Mouse (Mus musculus) neural tube, embryonic 15.5 days (tissue): ENCODE measurements around the gene Tmem254c. TPM values are rescaled to one million over a fixed set of nuclear protein-coding genes. Genes with fewer than 3 reads are reported as not detected.
"Not testable (repeated sequence)": the region's sequence is repeated elsewhere in the genome, so short reads cannot be mapped to it uniquely, and the experiment has no call there.

Experiments used
- ATAC-seq: fragments of 200-750 bp; cut with Nextera tagmentation; 2 replicates; pipeline ENCODE4 v1.8.0; 2017; ENCODE audit warnings: mild to moderate bottlenecking, moderate TSS enrichment, moderate library complexity; ENCODE audit not compliant: low FRiP score
- H3K27ac ChIP-seq: fragments of 300-500 bp; sonication (generic); replicated peaks from 2 replicates; pipeline ENCODE4 v1.5.1; 2015; ENCODE audit warnings: mild to moderate bottlenecking, inconsistent platforms
- H3K27me3 ChIP-seq: fragments of 300-500 bp; sonication (generic); replicated peaks from 2 replicates; pipeline ENCODE4 v1.6.1; 2015; ENCODE audit warnings: inconsistent platforms
- H3K36me3 ChIP-seq: fragments of 300-500 bp; sonication (generic); 2 replicates; pipeline ENCODE4 v1.6.1; 2015; ENCODE audit warnings: inconsistent platforms
- H3K4me1 ChIP-seq: fragments of 300-500 bp; sonication (generic); 2 replicates; pipeline ENCODE4 v1.6.1; 2015; ENCODE audit warnings: inconsistent platforms
- H3K4me2 ChIP-seq: fragments of 300-500 bp; sonication (generic); 2 replicates; pipeline ENCODE4 v1.6.1; 2015; ENCODE audit warnings: inconsistent platforms, mild to moderate bottlenecking, moderate library complexity
- H3K4me3 ChIP-seq: fragments of 300-500 bp; sonication (generic); replicated peaks from 2 replicates; pipeline ENCODE4 v1.5.1; 2015; ENCODE audit warnings: mild to moderate bottlenecking, inconsistent platforms
- H3K9ac ChIP-seq: fragments of 300-500 bp; sonication (generic); replicated peaks from 2 replicates; pipeline ENCODE4 v1.6.1; 2015; ENCODE audit warnings: mild to moderate bottlenecking, inconsistent platforms
- H3K9me3 ChIP-seq: fragments of 300-500 bp; sonication (generic); replicated peaks from 2 replicates; pipeline ENCODE4 v1.6.1; 2016; ENCODE audit warnings: inconsistent platforms
- WGBS: fragments of 180-500 bp; shearing (Covaris S2); methylation state at CpG from one replicate; pipeline ENCODE4 v1.1.7; 2015; ENCODE audit warnings: mixed read lengths; 5-methylcytosine and 5-hydroxymethylcytosine counted together
- polyA plus RNA-seq: library from polyadenylated mRNA; unstranded; fragments of >200 nt; fragmentation: Nextera tagmentation; extraction: Ambion mirVana; gene quantifications from 2 replicates; pipeline ENCODE4 v1.2.1, GENCODE M21; 2015

Gene Tmem254c
- polyA plus RNA-seq = 26.7 and 28.3 TPM in 2 replicates

DNA sequence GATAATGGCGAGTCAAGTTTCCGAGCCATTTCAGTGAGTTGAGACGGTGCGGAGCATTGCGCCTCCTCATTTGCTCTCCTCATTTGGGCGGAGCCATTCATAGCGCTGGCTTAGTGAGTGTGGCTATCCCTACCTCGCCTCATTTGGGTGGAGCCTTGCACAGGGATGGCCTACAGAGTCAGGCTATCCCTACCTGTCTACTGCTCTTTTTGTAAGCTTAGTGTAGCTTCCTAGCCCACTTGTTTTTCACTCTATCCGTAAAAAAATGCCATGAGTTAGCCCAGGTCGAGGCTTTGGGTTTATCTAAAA, at the start of gene Tmem254c:
TSS of gene Tmem254c (minus strand) at position 31 of the 309 bp plus-strand sequence.
- not testable (repeated sequence) for H3K4me2 ChIP-seq, H3K36me3 ChIP-seq, H3K27me3 ChIP-seq, H3K4me3 ChIP-seq, H3K27ac ChIP-seq, H3K4me1 ChIP-seq, H3K9ac ChIP-seq, H3K9me3 ChIP-seq
- ATAC-seq = peak; percentile 89
- WGBS = no CpG with 5 or more reads among the region's 10 CpGs

DNA sequence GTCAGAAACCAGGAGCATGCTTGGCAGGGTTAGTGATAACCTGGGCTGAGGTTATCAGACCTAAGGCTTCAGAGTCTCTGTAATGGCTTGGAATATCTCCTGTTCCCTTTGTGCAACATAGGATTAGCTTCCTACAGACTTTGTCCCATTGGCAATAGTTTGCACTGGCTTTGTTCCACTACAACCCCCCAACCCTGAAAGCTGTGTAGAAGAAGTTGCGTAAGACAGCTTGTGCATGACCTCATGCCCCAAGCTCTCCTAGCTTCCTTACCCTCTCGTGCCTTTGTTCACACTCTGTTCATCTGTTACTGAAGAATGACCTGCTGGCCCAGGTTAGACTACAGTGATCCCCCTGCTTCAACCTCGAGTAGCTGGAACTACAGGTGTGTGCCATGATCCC, 30.5 kb upstream of the Tmem254c start:
- not testable (repeated sequence) for H3K27ac ChIP-seq, H3K9ac ChIP-seq, H3K4me1 ChIP-seq, ATAC-seq, H3K9me3 ChIP-seq, H3K4me3 ChIP-seq, H3K27me3 ChIP-seq, H3K4me2 ChIP-seq, H3K36me3 ChIP-seq
- no CpG with 5 or more reads among the region's 3 CpGs for WGBS

GRCm38 (mm10) chr14:26081997-26082396, 14.8 kb upstream of the Tmem254c start, which contains the start of gene Cphx3:
Gene Cphx3, plus strand, starts transcription at chr14:26082297.
- not testable (repeated sequence) for H3K4me1 ChIP-seq, H3K27me3 ChIP-seq, H3K4me3 ChIP-seq, H3K9ac ChIP-seq, H3K9me3 ChIP-seq, H3K36me3 ChIP-seq, H3K4me2 ChIP-seq, H3K27ac ChIP-seq, ATAC-seq
- WGBS = no CpG with 5 or more reads among the region's 1 CpGs

DNA sequence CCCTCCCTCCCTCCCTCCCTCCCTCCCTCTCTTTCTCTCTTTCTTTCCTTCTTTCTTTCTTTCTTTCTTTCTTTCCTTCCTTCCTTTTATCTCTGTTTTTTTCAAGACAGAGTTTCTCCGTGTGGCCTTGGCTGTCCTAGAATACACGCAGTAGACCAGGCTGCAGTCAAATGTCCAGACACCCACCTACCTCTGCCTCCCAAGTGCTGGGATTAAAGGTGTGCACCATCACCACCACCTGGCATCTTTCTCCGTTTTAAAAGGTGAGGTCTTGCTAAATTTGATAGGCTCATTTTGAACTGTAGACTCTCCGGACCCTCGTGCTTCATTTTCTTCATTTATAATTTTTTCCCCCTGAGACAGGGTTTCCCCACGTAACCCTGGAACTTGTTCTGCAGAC, 14.1 kb upstream of the Tmem254c start, which contains the start of gene Cphx2:
TSS of gene Cphx2 (plus strand) at position 301 of the 400 bp plus-strand sequence.
- no CpG with 5 or more reads among the region's 6 CpGs for WGBS
- H3K27me3 ChIP-seq, H3K9ac ChIP-seq: not testable (repeated sequence)

GRCm38 (mm10) chr14:26076620-26077390, 9.7 kb upstream of the Tmem254c start:
- H3K36me3 ChIP-seq, H3K27me3 ChIP-seq, H3K27ac ChIP-seq, H3K9me3 ChIP-seq, H3K4me3 ChIP-seq, ATAC-seq, H3K9ac ChIP-seq, H3K4me1 ChIP-seq, H3K4me2 ChIP-seq: not testable (repeated sequence)
- WGBS = no CpG with 5 or more reads among the region's 5 CpGs

More for the DNA sequence above, 14.1 kb upstream of the Tmem254c start, which contains the start of gene Cphx2:
- not testable (repeated sequence) for H3K4me1 ChIP-seq, H3K4me3 ChIP-seq, H3K9me3 ChIP-seq, H3K36me3 ChIP-seq, H3K4me2 ChIP-seq, H3K27ac ChIP-seq, ATAC-seq

DNA sequence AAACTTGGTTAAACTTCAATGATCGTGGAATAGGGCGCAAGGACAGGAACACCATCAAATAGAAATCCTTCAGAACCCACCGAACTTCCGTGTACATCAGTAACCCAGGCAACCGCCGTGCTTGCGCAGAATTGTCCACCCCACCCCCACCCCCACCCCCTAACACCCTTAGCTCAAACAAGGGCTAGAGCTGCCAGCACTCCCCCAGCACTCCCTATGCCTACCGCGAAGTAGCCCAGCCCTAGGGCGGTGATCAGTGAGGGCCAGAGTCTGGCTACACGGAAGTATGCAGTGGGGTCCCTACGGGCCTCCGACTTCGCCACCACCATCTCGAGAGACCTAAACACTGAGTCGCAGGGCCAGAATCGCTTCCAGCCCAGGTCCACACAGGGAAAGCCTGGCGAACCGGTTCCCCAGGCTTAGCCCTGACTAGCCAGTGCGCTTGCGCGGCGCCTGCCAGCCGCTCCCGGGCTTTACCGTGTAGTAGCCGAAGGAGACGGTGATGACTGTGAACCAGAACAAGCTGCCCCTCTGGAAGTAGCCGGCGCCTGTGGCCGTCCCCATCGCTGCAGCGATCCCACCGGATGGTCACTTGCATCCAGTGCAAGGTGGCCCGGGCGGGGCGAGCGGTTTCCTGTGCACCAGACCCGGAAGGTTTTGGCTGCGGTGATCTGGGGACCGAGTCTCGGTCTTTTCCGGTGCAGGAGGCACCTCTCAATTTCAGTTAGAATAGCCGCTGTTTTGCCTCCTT, 406 bp downstream of the Tmem254c start:
- ATAC-seq = peak; percentile 90
- H3K9me3 ChIP-seq = not testable (repeated sequence)

GRCm38 (mm10) chr14:26059362-26059761, 7.8 kb downstream of the Tmem254c start:
- H3K9ac ChIP-seq, H3K4me1 ChIP-seq, H3K9me3 ChIP-seq, H3K4me3 ChIP-seq, H3K27me3 ChIP-seq, H3K27ac ChIP-seq, H3K36me3 ChIP-seq, H3K4me2 ChIP-seq, ATAC-seq: not testable (repeated sequence)
- no CpG with 5 or more reads among the region's 6 CpGs for WGBS

More for the DNA sequence above, 406 bp downstream of the Tmem254c start:
- no CpG with 5 or more reads among the region's 44 CpGs for WGBS
- H3K9ac ChIP-seq, H3K4me2 ChIP-seq, H3K36me3 ChIP-seq, H3K27me3 ChIP-seq, H3K4me1 ChIP-seq, H3K4me3 ChIP-seq, H3K27ac ChIP-seq: not testable (repeated sequence)

DNA sequence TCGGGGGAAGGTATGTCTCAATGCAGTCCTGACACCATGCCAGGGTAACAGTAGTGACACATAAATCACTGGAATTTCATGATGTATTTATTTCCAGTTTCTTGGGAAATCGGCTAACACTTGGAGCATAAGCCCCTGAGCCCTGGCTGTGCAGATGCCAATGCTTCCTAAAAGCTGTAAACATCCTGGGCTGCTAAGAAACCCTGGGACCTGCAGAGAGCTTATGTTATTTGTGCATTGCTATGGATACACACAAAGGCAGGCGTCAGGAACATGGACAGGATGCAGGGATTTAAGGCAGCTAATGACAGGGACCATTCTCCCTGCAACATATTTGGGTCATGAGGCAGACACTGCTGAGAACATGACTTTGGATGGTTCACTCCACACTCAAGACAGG, 9.0 kb downstream of the Tmem254c start:
- not testable (repeated sequence) for H3K9me3 ChIP-seq, H3K4me1 ChIP-seq, H3K36me3 ChIP-seq, ATAC-seq, H3K4me2 ChIP-seq, H3K27ac ChIP-seq, H3K4me3 ChIP-seq, H3K27me3 ChIP-seq, H3K9ac ChIP-seq
- no CpG with 5 or more reads among the region's 3 CpGs for WGBS

DNA sequence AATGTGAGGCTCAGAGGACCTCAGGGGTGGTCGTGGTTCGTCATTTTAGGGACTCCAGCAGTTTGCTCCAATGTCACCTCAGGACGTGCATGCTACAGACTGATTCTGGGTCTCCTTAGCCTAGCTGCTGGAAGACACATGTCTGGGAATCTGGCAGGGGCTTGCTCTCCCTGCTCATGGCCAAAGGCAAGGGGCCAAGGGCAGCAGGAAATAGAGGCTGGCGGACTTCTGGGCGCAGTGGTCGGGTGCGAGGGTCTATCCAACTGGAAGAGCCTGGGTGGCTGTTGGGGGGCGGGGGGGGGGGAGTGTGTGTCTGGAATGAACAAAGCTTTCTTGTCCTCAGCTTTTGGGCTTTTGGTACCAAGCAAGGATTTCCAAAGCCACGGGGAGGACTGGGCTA, 18.4 kb downstream of the Tmem254c start:
- not testable (repeated sequence) for H3K9me3 ChIP-seq, H3K4me1 ChIP-seq, H3K4me2 ChIP-seq, ATAC-seq, H3K27me3 ChIP-seq, H3K36me3 ChIP-seq, H3K4me3 ChIP-seq, H3K9ac ChIP-seq, H3K27ac ChIP-seq
- no CpG with 5 or more reads among the region's 9 CpGs for whole genome bisulfite sequencing

DNA sequence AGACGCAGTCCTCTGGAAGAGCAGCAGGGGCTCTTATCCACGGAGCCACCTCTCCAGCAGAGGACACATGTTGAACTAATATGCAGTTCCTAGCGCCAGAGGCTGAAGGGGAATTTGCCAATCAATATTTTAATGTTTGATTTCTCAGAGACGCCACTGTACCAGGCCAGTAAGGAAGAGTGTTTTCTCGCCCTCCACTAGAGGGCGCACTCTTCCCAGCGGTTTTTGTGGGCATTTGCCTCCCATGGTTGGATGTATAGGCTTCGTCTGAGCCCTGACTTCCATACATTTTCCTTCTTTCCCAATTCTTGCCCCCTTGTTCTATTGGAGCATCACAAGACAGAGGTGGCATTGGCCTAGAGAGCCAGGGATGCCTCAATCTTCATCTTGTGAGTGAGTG, 20.1 kb downstream of the Tmem254c start:
- not testable (repeated sequence) for H3K4me3 ChIP-seq, H3K27ac ChIP-seq, H3K27me3 ChIP-seq, H3K4me1 ChIP-seq, H3K36me3 ChIP-seq, H3K4me2 ChIP-seq, H3K9me3 ChIP-seq, ATAC-seq, H3K9ac ChIP-seq
- no CpG with 5 or more reads among the region's 8 CpGs for WGBS

GRCm38 (mm10) chr14:26045007-26045406, 22.1 kb downstream of the Tmem254c start:
- no CpG with 5 or more reads among the region's 5 CpGs for WGBS
- not testable (repeated sequence) for H3K27me3 ChIP-seq, H3K9ac ChIP-seq, H3K4me2 ChIP-seq, H3K4me3 ChIP-seq, ATAC-seq, H3K36me3 ChIP-seq, H3K9me3 ChIP-seq, H3K27ac ChIP-seq, H3K4me1 ChIP-seq

DNA sequence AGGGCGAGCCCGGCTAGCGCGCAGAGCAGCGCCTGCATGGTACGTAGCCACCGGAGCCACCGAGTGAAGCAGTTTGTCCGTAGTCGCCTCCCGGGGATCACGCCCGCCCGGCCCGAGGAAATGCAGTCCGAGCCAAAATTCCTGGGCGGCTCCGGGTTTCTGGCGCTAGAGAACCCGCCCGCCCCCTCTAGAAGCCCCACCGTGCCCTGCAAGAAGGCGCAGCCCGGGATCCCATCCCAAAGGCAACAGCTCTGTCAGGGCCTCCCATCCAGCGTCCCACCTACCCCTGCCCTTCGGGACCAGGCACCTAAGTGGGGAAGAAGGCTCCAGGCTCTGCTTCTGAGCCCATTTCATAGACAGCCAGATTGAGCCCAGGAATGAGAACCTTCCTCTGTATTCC, 24.5 kb downstream of the Tmem254c start, which contains the start of gene Gm9780:
TSS of gene Gm9780 (minus strand) at position 101 of the 400 bp plus-strand sequence.
- not testable (repeated sequence) for H3K9me3 ChIP-seq, H3K9ac ChIP-seq, H3K27me3 ChIP-seq, H3K27ac ChIP-seq, H3K4me1 ChIP-seq, H3K4me2 ChIP-seq, H3K4me3 ChIP-seq, H3K36me3 ChIP-seq, ATAC-seq
- WGBS = no CpG with 5 or more reads among the region's 26 CpGs
